Mouse (Mus musculus) embryonic facial prominence, embryonic 10.5 days (tissue): ENCODE data around the gene Tll2. TPM values are rescaled to one million over a fixed set of nuclear protein-coding genes. Genes with fewer than 3 reads are reported as not detected.
A peak's percentile ranks its signal among the peaks of the same experiment; 100 is the strongest.

Source experiments
- DNase-seq: peaks from one replicate; pipeline ENCODE4 v3.0.0-alpha.2; 2017; ENCODE audit warnings: low spot score
- H3K27ac ChIP-seq: fragments of 300-500 bp; sonication (generic); replicated peaks from 2 replicates; pipeline ENCODE4 v1.5.1; 2016; ENCODE audit warnings: mild to moderate bottlenecking
- H3K27me3 ChIP-seq: fragments of 300-500 bp; sonication (generic); replicated peaks from 2 replicates; pipeline ENCODE4 v1.6.1; 2016; ENCODE audit warnings: low read depth, mild to moderate bottlenecking; ENCODE audit not compliant: poor library complexity, severe bottlenecking
- H3K36me3 ChIP-seq: fragments of 300-500 bp; sonication (generic); replicated peaks from 2 replicates; pipeline ENCODE4 v1.6.1; 2016; ENCODE audit warnings: mild to moderate bottlenecking, moderate library complexity
- H3K4me1 ChIP-seq: fragments of 300-500 bp; sonication (generic); 2 replicates; pipeline ENCODE4 v1.6.1; 2016
- H3K4me3 ChIP-seq: fragments of 300-500 bp; sonication (generic); 2 replicates; pipeline ENCODE4 v1.5.1; 2016; ENCODE audit warnings: mild to moderate bottlenecking, moderate library complexity
- H3K9me3 ChIP-seq: fragments of 300-500 bp; sonication (generic); 2 replicates; pipeline ENCODE4 v1.6.1; 2016; ENCODE audit warnings: mild to moderate bottlenecking
- WGBS: fragments of 180-500 bp; shearing (Covaris S2); methylation state at CpG from one replicate; pipeline ENCODE4 v1.1.7; 2016; 5-methylcytosine and 5-hydroxymethylcytosine counted together
- polyA plus RNA-seq: library from polyadenylated mRNA; unstranded; fragments of >200 nt; fragmentation: Nextera tagmentation; extraction: Ambion mirVana; gene quantifications from 2 replicates; pipeline ENCODE4 v1.2.1, GENCODE M21; 2016

Tll2 gene
- polyA plus RNA-seq, 1 experiment from 2014 or later: 0.26 TPM

DNA sequence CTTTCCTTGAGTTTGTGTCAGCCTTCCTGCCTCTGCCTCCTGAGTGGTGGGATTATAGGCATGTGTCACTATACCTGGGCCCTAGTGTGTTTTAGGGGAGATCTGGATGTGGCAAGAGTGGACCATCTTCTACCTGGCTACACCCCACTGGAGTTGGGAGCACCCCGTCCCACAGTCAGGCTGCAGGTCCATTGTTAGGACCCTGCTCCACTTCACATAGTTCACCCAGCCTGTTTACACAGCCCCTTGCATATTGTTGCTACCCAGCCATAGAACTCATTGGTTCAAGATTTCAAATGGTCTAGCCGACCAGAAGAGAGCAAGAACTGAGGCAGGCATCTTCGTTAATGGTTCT lies 54.6 kb downstream of the Tll2 start:
- WGBS: 95% methylated on average over 3 of the region's 3 CpGs
- no peak overlapping the region for H3K4me3 ChIP-seq

DNA sequence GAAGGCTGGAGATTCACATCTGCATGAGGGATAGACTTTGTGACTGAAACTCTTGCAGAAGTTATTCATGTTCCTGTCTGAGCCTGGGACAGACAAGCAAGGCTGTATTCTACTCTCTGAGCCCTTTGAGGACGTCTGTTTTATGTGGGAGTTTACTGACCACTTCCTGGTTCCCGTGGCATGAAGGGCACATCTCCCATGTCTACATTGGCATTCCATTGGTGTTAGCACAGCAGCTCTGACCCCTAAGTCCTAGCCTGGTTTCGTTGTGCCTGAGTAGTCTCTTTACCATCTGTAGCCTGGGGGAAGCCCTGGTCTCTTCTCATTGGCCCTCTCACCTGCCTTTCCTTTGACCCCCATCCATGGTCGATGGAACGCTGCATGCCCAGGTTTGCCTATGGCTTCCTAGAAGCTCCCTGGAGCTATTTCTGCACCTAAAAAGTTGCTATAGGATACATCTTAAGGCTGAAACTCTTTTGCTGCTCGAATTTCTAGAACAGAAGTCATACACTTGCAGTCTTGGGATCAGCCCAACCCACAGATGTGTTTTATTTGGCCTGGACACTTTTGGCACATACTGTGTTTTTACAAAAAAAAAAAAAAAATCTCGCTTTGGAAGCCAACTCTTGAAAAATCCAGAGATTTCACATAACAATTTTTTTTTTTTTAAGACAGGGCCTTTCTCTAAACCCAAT lies 55.2 kb downstream of the Tll2 start:
- H3K4me1 ChIP-seq: peaks cover 5% of the 10 kb centered on the region; the same call in 1 of the 2 replicates
- H3K36me3 ChIP-seq: no peaks in the 10 kb centered on the region
- no peaks in the 10 kb centered on the region for H3K27me3 ChIP-seq
- no peak overlapping the region for H3K4me3 ChIP-seq
- WGBS: 83% methylated on average over 7 of the region's 7 CpGs
- H3K27ac ChIP-seq: no peak overlapping the region
- peaks cover 8% of the 10 kb centered on the region for H3K9me3 ChIP-seq
- DNase-seq: no peak

More for the DNA sequence above, 54.6 kb downstream of the Tll2 start:
- Histone ChIP-seq H3K4me1 (peaks cover 5% of the 10 kb centered on the region; the same call in 1 of the 2 replicates), H3K27ac (no peak overlapping the region), H3K9me3 (peaks cover 8% of the 10 kb centered on the region), H3K27me3 (no peaks in the 10 kb centered on the region), H3K36me3 (no peaks in the 10 kb centered on the region)
- no peak for DNase-seq

GRCm38 (mm10) chr19:41140961-41141360 lies 65.7 kb downstream of the Tll2 start:
- 84% methylated on average over 8 of the region's 8 CpGs for WGBS
- Histone ChIP-seq H3K27me3 (no peaks in the 10 kb centered on the region), H3K9me3 (0 out of 2 replicates have a peak, but pooled peaks cover 4% of the 10 kb centered on the region), H3K27ac (no peak overlapping the region), H3K36me3 (no peaks in the 10 kb centered on the region), H3K4me3 (no peak overlapping the region), H3K4me1 (no peaks in the 10 kb centered on the region)
- no peak for DNase-seq

DNA sequence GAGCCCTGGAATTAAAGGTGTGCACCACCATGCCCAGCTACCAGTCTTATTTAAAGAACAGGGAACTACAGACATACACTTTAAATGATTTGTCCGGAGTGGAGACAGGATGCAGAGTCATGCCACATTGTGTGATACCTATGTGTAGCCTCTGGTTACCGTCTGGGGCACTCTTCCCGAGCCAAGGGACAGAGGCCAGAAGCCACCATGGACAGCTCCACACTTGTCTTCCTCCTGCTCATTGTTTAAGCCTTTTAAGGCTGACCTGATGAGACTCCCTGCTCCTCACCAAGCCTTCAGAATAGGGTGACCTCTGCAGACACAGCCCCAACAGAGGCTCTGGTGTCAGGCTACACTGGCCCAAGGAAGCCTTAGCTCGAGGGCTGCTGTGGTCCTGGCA lies 67.0 kb downstream of the Tll2 start:
- peak; percentile 43 for DNase-seq
- H3K36me3 ChIP-seq: no peaks in the 10 kb centered on the region
- H3K4me3 ChIP-seq: no peak overlapping the region
- H3K27me3 ChIP-seq: no peaks in the 10 kb centered on the region
- no peaks in the 10 kb centered on the region for H3K4me1 ChIP-seq
- no peak overlapping the region for H3K27ac ChIP-seq
- 58% methylated on average over 4 of the region's 4 CpGs for WGBS
- 0 out of 2 replicates have a peak, but pooled peaks cover 4% of the 10 kb centered on the region for H3K9me3 ChIP-seq

DNA sequence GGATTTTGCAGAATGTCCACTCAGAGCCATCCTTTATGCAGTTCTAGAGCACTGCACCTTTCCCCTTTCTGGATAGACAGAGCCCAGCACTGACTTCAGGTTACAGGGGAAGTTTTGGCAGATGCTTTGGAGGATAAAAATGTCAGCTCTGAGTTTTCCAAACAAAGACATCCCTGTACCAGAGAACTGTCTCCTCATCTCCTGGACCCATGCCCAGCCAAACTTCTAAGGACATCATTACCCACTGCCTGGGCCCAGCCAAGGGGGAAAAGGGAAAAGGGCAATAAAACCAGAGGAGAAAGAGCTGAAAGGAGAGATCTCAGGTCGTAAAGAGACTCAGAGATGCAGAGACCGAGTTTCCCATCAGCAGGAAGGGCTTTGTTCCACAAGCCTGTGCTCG lies 83.6 kb downstream of the Tll2 start:
- no peaks in the 10 kb centered on the region for H3K9me3 ChIP-seq
- no peak for DNase-seq
- 42% methylated on average over 3 of the region's 3 CpGs for WGBS
- H3K4me3 ChIP-seq: no peak overlapping the region
- peaks cover 9% of the 10 kb centered on the region for H3K4me1 ChIP-seq
- H3K27ac ChIP-seq: no peak overlapping the region
- no peaks in the 10 kb centered on the region for H3K36me3 ChIP-seq
- no peaks in the 10 kb centered on the region for H3K27me3 ChIP-seq

DNA sequence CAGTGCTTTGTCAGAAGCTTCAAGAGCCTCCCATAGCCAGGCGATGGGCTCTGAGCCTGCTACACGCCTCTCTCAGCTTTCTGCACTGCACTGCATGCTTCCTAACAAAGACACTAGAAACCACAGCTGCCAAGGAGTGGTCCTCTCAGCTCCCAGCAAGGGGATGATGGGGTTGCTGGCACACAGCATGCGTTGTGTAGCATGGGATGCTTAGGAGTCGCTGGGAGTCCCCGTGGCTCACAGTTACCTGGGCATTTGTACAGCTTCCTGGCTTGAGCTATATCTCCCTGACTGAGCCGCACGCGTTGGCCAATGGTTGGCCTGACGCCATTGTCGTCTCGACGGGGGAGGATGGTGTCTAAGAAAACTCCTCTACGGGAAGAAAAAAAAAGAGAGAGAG lies 86.7 kb downstream of the Tll2 start:
- H3K27me3 ChIP-seq: no peaks in the 10 kb centered on the region
- no peak overlapping the region for H3K27ac ChIP-seq
- peaks cover 13% of the 10 kb centered on the region for H3K4me1 ChIP-seq
- H3K4me3 ChIP-seq: no peak overlapping the region
- 90% methylated on average over 13 of the region's 13 CpGs for WGBS
- H3K36me3 ChIP-seq: no peaks in the 10 kb centered on the region
- H3K9me3 ChIP-seq: no peaks in the 10 kb centered on the region
- no peak for DNase-seq

DNA sequence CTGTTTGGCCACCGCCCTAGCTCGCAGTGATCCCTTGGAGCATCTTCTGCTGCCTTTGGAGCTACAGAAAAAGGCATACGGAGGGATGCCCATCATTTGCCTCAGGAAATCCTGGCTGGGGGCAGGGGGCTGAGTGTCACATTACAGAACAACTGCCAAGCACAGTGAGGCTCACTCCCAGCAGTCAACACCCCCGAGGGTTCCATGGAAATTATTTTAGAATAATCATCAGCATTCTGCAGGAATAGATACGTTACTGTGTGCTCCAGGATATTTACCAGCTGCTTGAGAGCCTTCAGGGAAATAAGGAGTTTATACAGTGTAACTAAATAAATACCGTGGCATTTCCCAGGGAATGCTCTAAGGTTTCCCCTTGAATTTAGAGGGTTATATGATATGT lies 88.3 kb downstream of the Tll2 start:
- Histone ChIP-seq H3K27ac (no peak overlapping the region), H3K9me3 (no peaks in the 10 kb centered on the region), H3K36me3 (no peaks in the 10 kb centered on the region), H3K4me3 (no peak overlapping the region), H3K27me3 (no peaks in the 10 kb centered on the region), H3K4me1 (peaks cover 27% of the 10 kb centered on the region)
- no peak for DNase-seq
- 44% methylated on average over 6 of the region's 6 CpGs for WGBS

DNA sequence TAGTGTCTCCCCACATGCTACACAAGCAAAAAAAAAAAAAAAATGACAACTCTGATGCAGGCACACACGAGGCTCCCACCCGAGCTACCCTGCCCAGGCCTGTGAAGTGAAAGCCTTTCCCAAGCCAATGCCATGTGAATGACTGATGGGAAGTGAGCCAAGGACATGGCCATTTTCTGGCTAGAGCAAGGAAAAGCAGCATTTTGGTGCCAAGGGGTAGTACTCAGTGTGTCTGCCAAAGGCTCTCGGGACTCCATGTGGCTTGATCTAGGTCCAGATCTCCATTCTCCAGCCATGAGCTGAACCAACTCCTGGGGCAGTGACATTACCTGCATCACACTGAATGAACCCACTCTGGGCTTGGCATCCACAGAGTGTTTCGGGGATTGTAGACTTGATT lies 89.3 kb downstream of the Tll2 start:
- H3K27ac ChIP-seq: no peak overlapping the region
- H3K36me3 ChIP-seq: no peaks in the 10 kb centered on the region
- no peak for DNase-seq
- H3K9me3 ChIP-seq: no peaks in the 10 kb centered on the region
- no peaks in the 10 kb centered on the region for H3K27me3 ChIP-seq
- H3K4me1 ChIP-seq: peaks cover 37% of the 10 kb centered on the region
- H3K4me3 ChIP-seq: no peak overlapping the region
- 82% methylated on average over 4 of the region's 4 CpGs for WGBS

- H3K36me3 ChIP-seq: no peaks in the 10 kb centered on the region
- H3K4me1 ChIP-seq: peaks cover 37% of the 10 kb centered on the region
- H3K27ac ChIP-seq: no peak overlapping the region
- DNase-seq: no peak
- H3K9me3 ChIP-seq: no peaks in the 10 kb centered on the region
- no peak overlapping the region for H3K4me3 ChIP-seq
- 49% methylated on average over 5 of the region's 5 CpGs for whole genome bisulfite sequencing
- no peaks in the 10 kb centered on the region for H3K27me3 ChIP-seq
These were observed 92.0 kb downstream of the Tll2 start for GRCm38 (mm10) chr19:41114611-41115010.

- Histone ChIP-seq H3K4me1 (peaks cover 37% of the 10 kb centered on the region), H3K36me3 (no peaks in the 10 kb centered on the region), H3K27me3 (no peaks in the 10 kb centered on the region), H3K9me3 (no peaks in the 10 kb centered on the region), H3K27ac (no peak overlapping the region), H3K4me3 (no peak overlapping the region)
- DNase-seq: no peak
- 79% methylated on average over 17 of the region's 17 CpGs for WGBS
These were observed 92.6 kb downstream of the Tll2 start for GRCm38 (mm10) chr19:41113911-41114531.

DNA sequence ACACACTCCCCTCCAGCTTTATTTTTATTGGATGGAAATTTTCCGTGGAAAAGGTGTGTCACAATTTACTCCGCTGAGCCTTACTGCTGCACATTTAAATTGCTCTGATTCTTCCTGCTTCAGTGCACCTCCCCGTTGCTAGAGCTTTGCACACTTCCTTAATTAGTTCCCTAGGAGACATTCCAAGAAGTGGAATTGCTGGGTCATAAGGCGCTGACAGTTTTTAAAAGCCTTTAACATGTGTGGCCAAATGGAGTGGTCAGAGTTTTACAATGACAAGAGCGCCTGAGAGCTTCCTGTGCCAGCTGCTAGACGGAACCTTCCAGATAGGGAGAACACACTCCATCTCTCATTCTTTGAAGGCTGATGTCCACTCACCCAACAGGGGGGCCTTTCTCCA lies 94.0 kb downstream of the Tll2 start:
- H3K27ac ChIP-seq: no peak overlapping the region
- no peaks in the 10 kb centered on the region for H3K27me3 ChIP-seq
- DNase-seq: no peak
- H3K4me3 ChIP-seq: no peak overlapping the region
- H3K36me3 ChIP-seq: no peaks in the 10 kb centered on the region
- H3K4me1 ChIP-seq: peaks cover 29% of the 10 kb centered on the region
- no peaks in the 10 kb centered on the region for H3K9me3 ChIP-seq
- 65% methylated on average over 6 of the region's 6 CpGs for WGBS

- 68% methylated on average over 5 of the region's 5 CpGs for WGBS
- Histone ChIP-seq H3K4me3 (no peak overlapping the region), H3K27ac (no peak overlapping the region), H3K9me3 (no peaks in the 10 kb centered on the region), H3K4me1 (peaks cover 28% of the 10 kb centered on the region), H3K36me3 (no peaks in the 10 kb centered on the region), H3K27me3 (no peaks in the 10 kb centered on the region)
- no peak for DNase-seq
These were observed 96.6 kb downstream of the Tll2 start for GRCm38 (mm10) chr19:41109991-41110390.

DNA sequence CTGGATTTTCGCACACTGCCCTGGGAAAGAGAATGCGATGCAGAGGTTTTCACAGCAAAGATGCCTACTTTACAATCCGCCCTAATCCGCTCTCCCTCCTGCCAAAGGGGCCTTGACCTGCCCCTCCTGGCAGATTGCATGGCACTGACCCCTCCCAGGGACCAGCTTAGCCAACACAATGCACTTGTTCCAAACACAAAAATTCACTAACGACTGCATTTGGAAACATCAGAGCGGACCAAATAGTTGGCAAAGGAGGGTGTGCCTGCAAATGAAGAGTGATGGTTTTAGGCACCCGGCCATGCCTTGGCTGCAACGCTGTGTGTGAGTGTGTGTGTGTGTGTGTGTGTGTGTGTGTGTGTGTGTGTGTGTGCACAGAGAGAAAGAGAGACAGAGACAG lies 97.1 kb downstream of the Tll2 start:
- H3K27me3 ChIP-seq: no peaks in the 10 kb centered on the region
- H3K27ac ChIP-seq: no peak overlapping the region
- no peaks in the 10 kb centered on the region for H3K9me3 ChIP-seq
- H3K4me3 ChIP-seq: no peak overlapping the region
- DNase-seq: no peak
- H3K36me3 ChIP-seq: no peaks in the 10 kb centered on the region
- 77% methylated on average over 8 of the region's 8 CpGs for WGBS
- H3K4me1 ChIP-seq: peaks cover 23% of the 10 kb centered on the region
